Mouse (Mus musculus) CH12.LX (cell line): Measurements from ENCODE around the gene Sike1. TPM values are rescaled to one million over a fixed set of nuclear protein-coding genes. Genes with fewer than 3 reads are reported as not detected.

Source experiments
- DNase-seq: peaks from one replicate; pipeline ENCODE4 v3.0.0-alpha.2; 2013; ENCODE audit errors: extremely low read depth
- H3K27ac ChIP-seq: 2 replicates; pipeline ENCODE4 v1.5.1; 2012; ENCODE audit warnings: low read depth, mild to moderate bottlenecking, control low read depth, moderate library complexity; ENCODE audit not compliant: insufficient read depth
- H3K27me3 ChIP-seq: replicated peaks from 2 replicates; pipeline ENCODE3; 2012; ENCODE audit warnings: inconsistent platforms
- H3K36me3 ChIP-seq, 2 experiments: replicated peaks in 1 of 2; 2 replicates each; pipeline versions ENCODE3 to v1.6.1; 2012; ENCODE audit warnings: inconsistent platforms in 1 of 2, low read length in 1 of 2, mild to moderate bottlenecking in 1 of 2, mixed read lengths in 1 of 2, moderate library complexity in 1 of 2; ENCODE audit not compliant: control insufficient read depth in 1 of 2, insufficient read depth in 1 of 2
- H3K4me1 ChIP-seq, 2 experiments: 2 replicates each; pipeline ENCODE4 v1.6.1; 2012; ENCODE audit warnings: inconsistent platforms in 1 of 2, moderate library complexity in 1 of 2; ENCODE audit not compliant: insufficient read depth in 2 of 2, control insufficient read depth in 1 of 2
- H3K4me2 ChIP-seq: 2 replicates; pipeline ENCODE4 v1.6.1; 2012; ENCODE audit warnings: low read depth, mild to moderate bottlenecking, control low read depth; ENCODE audit not compliant: poor library complexity, insufficient read depth, severe bottlenecking
- H3K4me3 ChIP-seq, 3 experiments: fragments of 150-350 bp in 1 of 3; sonication (generic) in 1 of 3; replicated peaks in 1 of 3; 2 replicates each; pipeline versions ENCODE3 to v1.5.1; 2011 to 2012; ENCODE audit warnings: low read depth in 2 of 3, low read length in 2 of 3, mild to moderate bottlenecking in 2 of 3, moderate library complexity in 2 of 3, control low read depth in 1 of 3, improper control_type of control experiment in 1 of 3, inconsistent platforms in 1 of 3, mixed read lengths in 1 of 3; ENCODE audit not compliant: poor library complexity in 1 of 3
- H3K79me2 ChIP-seq: replicated peaks from 2 replicates; pipeline ENCODE4 v1.6.1; 2012; ENCODE audit warnings: mild to moderate bottlenecking, moderate library complexity; ENCODE audit not compliant: control insufficient read depth, poor library complexity, insufficient read depth, severe bottlenecking; ENCODE audit errors: extremely low read depth
- H3K9ac ChIP-seq: 2 replicates; pipeline ENCODE4 v1.6.1; 2012; ENCODE audit warnings: low read depth, mild to moderate bottlenecking, control low read depth, moderate library complexity; ENCODE audit not compliant: insufficient read depth
- H3K9me3 ChIP-seq: replicated peaks from 2 replicates; pipeline ENCODE3; 2012; ENCODE audit warnings: low read length, inconsistent platforms, mixed read lengths
- BHLHE40 ChIP-seq: IDR thresholded peaks from 2 replicates; pipeline ENCODE4 v1.6.1; 2011; ENCODE audit warnings: mild to moderate bottlenecking, low read depth, low read length, improper control_type of control experiment
- CHD2 ChIP-seq: IDR thresholded peaks from 2 replicates; pipeline ENCODE4 v1.6.1; 2011; ENCODE audit warnings: low read length, improper control_type of control experiment
- CTCF ChIP-seq, 2 experiments: IDR thresholded peaks in 1 of 2; conservative IDR thresholded peaks in 1 of 2; 2 replicates each; pipeline ENCODE4 v1.5.1; 2011 to 2012; ENCODE audit warnings: low read depth in 2 of 2, low read length in 2 of 2, improper control_type of control experiment in 1 of 2, inconsistent platforms in 1 of 2, mild to moderate bottlenecking in 1 of 2, moderate library complexity in 1 of 2
- E2F4 ChIP-seq: IDR thresholded peaks from 2 replicates; pipeline ENCODE4 v1.6.1; 2011; ENCODE audit warnings: low read depth, low read length, improper control_type of control experiment; ENCODE audit not compliant: insufficient replicate concordance
- EP300 ChIP-seq: IDR thresholded peaks from 2 replicates; pipeline ENCODE4 v1.6.1; 2011; ENCODE audit warnings: low read length, improper control_type of control experiment
- ETS1 ChIP-seq: conservative IDR thresholded peaks from 2 replicates; pipeline ENCODE4 v1.6.1; 2012; ENCODE audit warnings: low read depth, mild to moderate bottlenecking, inconsistent platforms, low read length, improper control_type of control experiment, moderate library complexity
- IRF4 ChIP-seq: IDR thresholded peaks from 2 replicates; pipeline ENCODE4 v1.6.1; 2014; ENCODE audit warnings: low read depth, mild to moderate bottlenecking, inconsistent platforms, low read length, improper control_type of control experiment
- JUN ChIP-seq: IDR thresholded peaks from 2 replicates; pipeline ENCODE4 v1.6.1; 2011; ENCODE audit warnings: low read depth, mild to moderate bottlenecking, low read length, improper control_type of control experiment, moderate library complexity; ENCODE audit not compliant: insufficient read depth
- MAZ ChIP-seq: IDR thresholded peaks from 2 replicates; pipeline ENCODE4 v1.6.1; 2012; ENCODE audit warnings: low read depth, mild to moderate bottlenecking, inconsistent platforms, low read length, improper control_type of control experiment, moderate library complexity
- MEF2A ChIP-seq: IDR thresholded peaks from 2 replicates; pipeline ENCODE4 v1.6.1; 2014; ENCODE audit warnings: low read depth, mild to moderate bottlenecking, inconsistent platforms, low read length, improper control_type of control experiment, borderline replicate concordance
- MYC ChIP-seq: IDR thresholded peaks from 2 replicates; pipeline ENCODE4 v1.6.1; 2011; ENCODE audit warnings: low read depth, mild to moderate bottlenecking, improper control_type of control experiment, low read length
- PAX5 ChIP-seq: IDR thresholded peaks from 2 replicates; pipeline ENCODE4 v1.6.1; 2012; ENCODE audit warnings: low read length, inconsistent platforms, mixed read lengths
- POLR2A ChIP-seq: IDR thresholded peaks from 2 replicates; pipeline ENCODE4 v1.6.1; 2011; ENCODE audit warnings: low read depth, mild to moderate bottlenecking, improper control_type of control experiment, low read length
- RAD21 ChIP-seq: IDR thresholded peaks from 2 replicates; pipeline ENCODE4 v1.6.1; 2011; ENCODE audit warnings: low read depth, mild to moderate bottlenecking, low read length, improper control_type of control experiment, moderate library complexity
- SIN3A ChIP-seq: IDR thresholded peaks from 2 replicates; pipeline ENCODE4 v1.6.1; 2012; ENCODE audit warnings: low read length, improper control_type of control experiment, inconsistent platforms
- TBP ChIP-seq: conservative IDR thresholded peaks from 2 replicates; pipeline ENCODE4 v1.6.1; 2011; ENCODE audit warnings: low read depth, low read length, improper control_type of control experiment
- ZNF384 ChIP-seq: IDR thresholded peaks from 2 replicates; pipeline ENCODE4 v1.6.1; 2012; ENCODE audit warnings: low read depth, low read length, improper control_type of control experiment, inconsistent platforms
- dilution Hi-C: fragments of 300-500 bp; cut with MboI; formaldehyde crosslinking; loops from 2 replicates; pipeline ENCODE4 v1.14.3; 2020; ENCODE audit warnings: low sequenced_read_pairs; ENCODE audit not compliant: extremely low pct_unique_long_range_greater_than_20kb, extremely low pct_ligation_motif_present
- in situ Hi-C: fragments of 300-500 bp; cut with MboI; formaldehyde crosslinking; loops from 3 replicates; pipeline ENCODE4 v1.14.3; 2019; ENCODE audit warnings: low sequenced_read_pairs, low pct_ligation_motif_present, low pct_unique_long_range_greater_than_20kb, mixed read lengths
- polyA plus RNA-seq: library from polyadenylated mRNA; unstranded; fragments of >175 nt; gene quantifications from 2 replicates; pipeline ENCODE4 v1.2.1, GENCODE M21; 2012; ENCODE audit warnings: low read depth; ENCODE audit not compliant: insufficient read length
- total RNA-seq, 2 experiments: library from RNA; depleted of rRNA; stranded (reverse); fragments of 300-350 nt in 1 of 2; fragments of >200 nt in 1 of 2; gene quantifications; 2 replicates each; pipeline ENCODE4 v1.2.3; 2012 to 2014

Gene Sike1
- total and polyA plus RNA-seq, 3 experiments = 15.3 to 31.6 (median 28.2) TPM

GRCm38 (mm10) chr3:102946312-102946711, 49.2 kb upstream of the Sike1 start:
- Histone ChIP-seq H3K9ac (peak overlapping the region; percentile 53; the same call in 1 of the 2 replicates), H3K9me3 (no peaks in the 10 kb centered on the region), H3K27ac (no peak overlapping the region), H3K79me2 (no peaks in the 10 kb centered on the region), H3K4me2 (peak overlapping the region; percentile 93), H3K4me1 (peaks cover 2 to 13% of the 10 kb centered on the region in 2 experiments; a peak in 2 of 4 replicates), H3K4me3 (no peak overlapping the region), H3K36me3 (no peaks in the 10 kb centered on the region), H3K27me3 (no peaks in the 10 kb centered on the region)
- no peak for DNase-seq
- in situ Hi-C loops = no loop called here
- TF ChIP-seq MYC = 0 out of 2 replicates have a peak, but pooled peaks have one; percentile 4
- no peak for TF ChIP-seq RAD21
- peak; percentile 74; the same call in 1 of the 2 replicates for TF ChIP-seq ZNF384
- no peak for TF ChIP-seq E2F4
- dilution Hi-C loops = no loop called here

GRCm38 (mm10) chr3:102946861-102947260, 48.6 kb upstream of the Sike1 start:
- dilution Hi-C loops = no loop called here
- TF ChIP-seq CTCF (conservative IDR thresholded peaks at IDR 0.05 in 1 of 2, IDR thresholded peaks at IDR 0.05 in 1 of 2; ENCODE audit: low read depth in 2 of 2, low read length in 2 of 2) (no peak), RAD21 (no peak), IRF4 (peak; percentile 89), PAX5 (no peak), EP300 (peak; percentile 69), JUN (no peak), POLR2A (no peak; the same call in 1 of the 2 replicates), MEF2A (0 out of 2 replicates have a peak, but pooled peaks have one; percentile 28), SIN3A (no peak), TBP (no peak), CHD2 (peak; percentile 68), ETS1 (no peak), MAZ (0 out of 2 replicates have a peak, but pooled peaks have one; percentile 49), MYC (0 out of 2 replicates have a peak, but pooled peaks have one; percentile 2), BHLHE40 (0 out of 2 replicates have a peak, but pooled peaks have one; percentile 22)
- peak overlapping the region; percentile 93 for H3K4me2 ChIP-seq
- no peak overlapping the region for H3K4me3 ChIP-seq
- no peaks in the 10 kb centered on the region for H3K27me3 ChIP-seq
- DNase-seq = peak; percentile 96
- H3K9me3 ChIP-seq = no peaks in the 10 kb centered on the region
- H3K79me2 ChIP-seq = no peaks in the 10 kb centered on the region
- H3K36me3 ChIP-seq = no peaks in the 10 kb centered on the region
- peaks cover 2 to 13% of the 10 kb centered on the region in 2 experiments; a peak in 2 of 4 replicates for H3K4me1 ChIP-seq
- in situ Hi-C loops = no loop called here
- peak overlapping the region; percentile 53; the same call in 1 of the 2 replicates for H3K9ac ChIP-seq
- no peak overlapping the region for H3K27ac ChIP-seq
